Mouse (Mus musculus) right cerebral cortex, postnatal 14 days (tissue): Measurements from ENCODE around the gene Amacr.
"Not testable (repeated sequence)": the region's sequence is repeated elsewhere in the genome, so short reads cannot be mapped to it uniquely, and the experiment has no call there.

Experiments
- DNase-seq: peaks from one replicate; pipeline ENCODE4 v3.0.0; 2022

Gene Amacr

DNA sequence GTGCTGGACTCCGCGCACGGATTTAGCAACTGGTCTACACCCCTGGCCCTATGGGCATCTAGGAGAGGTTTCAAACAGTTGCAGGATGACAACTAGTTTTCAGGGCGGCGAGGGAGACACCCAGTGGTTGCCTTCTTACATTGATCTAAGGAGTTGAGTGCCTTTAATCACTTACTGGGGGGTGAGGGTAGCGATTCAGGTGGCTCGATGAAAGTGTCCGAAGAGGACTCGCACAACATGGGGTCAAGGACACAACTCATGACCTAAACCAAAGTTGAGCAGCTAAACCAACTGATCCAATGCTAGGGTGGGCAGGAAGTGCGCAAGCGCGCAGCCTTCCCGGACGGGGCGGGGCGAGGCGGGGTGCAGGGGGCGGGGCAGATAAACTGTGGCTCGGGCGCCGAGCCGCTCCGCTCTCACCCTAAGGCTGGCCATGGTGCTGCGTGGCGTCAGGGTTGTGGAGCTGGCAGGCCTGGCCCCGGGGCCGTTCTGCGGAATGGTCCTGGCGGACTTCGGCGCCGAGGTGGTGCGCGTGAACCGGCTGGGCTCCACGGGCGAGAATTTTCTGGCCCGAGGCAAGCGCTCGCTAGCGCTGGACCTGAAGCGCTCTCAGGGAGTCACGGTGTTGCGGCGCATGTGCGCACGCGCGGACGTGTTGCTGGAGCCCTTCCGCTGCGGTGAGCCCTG, at the start of gene Amacr:
Gene Amacr, plus strand, starts transcription at position 380 of the 687 bp plus-strand sequence.
- peak; percentile 87 for DNase-seq

DNA sequence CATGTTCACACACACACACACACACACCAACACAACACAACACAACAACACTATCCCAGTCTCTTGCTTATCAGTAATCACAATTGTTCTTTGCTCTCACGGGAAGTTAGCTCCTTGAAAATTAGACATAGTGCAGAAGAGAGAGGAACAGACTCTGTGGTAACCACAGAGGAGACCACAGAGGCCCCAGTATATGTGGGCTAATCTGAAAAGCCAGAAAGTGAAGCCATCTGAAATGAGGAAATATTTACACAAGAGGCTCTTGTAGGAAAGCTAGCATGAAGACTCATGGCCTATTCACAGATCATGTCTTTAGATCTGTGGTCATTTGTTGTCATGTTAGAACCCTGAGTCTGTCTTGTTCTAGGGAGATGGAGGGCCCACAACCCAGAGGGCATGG, 47.6 kb upstream of the Amacr start:
- no peak for DNase-seq

DNA sequence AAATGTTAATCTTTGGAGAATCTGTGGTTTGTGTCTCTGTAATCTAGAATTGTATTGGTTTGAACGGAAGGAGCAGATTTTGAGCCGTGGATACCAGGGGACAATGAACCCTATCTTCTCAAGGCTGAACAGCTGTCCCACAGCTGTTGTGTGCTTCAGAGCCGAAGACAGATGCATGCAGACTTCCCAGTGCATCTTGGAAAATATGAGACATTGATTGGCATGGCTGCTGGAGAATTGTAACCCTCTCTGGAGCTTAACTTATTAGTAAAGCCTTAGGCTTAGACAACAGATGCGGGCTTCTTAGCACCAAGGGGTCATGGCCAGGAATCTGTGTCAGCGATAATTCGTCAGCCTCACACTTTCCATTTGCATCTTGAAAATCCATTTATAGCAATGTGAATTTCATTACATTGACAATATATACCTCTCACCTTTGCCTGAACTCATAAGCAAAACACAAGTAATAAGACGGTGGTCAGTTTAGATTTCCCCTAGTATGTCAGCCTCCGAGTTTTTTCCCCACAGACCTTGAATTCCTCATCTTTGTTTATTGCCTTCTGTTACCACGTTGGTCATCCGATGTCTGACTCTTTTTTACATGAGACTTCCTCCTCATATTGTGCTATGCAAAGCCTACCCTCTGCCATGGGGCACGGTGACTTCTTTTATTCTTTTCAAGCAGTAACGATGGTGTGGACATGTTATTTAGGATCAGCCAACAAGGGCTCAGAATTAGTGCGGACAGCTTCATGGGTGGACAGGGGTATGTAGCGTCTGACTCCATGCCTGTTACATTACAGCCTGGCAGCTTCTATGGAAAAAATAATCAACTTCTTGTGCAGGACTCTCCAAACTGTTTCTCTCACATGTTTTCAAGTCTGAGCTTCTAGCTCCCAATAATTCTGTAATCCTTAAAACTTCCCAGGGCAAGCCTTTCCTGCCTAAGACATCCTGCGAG, 41.1 kb upstream of the Amacr start:
- DNase-seq = no peak

DNA sequence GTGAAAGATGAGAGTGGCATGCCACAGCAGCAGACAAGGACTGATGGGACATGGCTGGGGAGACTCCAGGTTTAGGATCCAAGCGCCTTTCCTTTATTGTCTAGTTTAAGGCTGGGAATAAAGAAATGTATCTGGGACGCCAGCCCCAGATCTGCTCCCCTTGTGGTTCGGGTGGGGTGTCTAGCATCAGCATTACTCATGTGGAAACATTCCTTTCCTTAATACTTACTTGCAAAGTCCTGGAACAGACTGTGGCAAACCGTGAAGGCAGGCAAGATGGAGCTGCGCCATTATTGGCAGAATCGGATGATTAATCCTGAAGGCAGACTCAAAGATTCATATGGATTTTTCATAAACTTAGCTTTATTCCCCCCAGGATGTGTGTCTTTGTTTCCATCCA, 39.7 kb upstream of the Amacr start:
- DNase-seq = no peak

DNA sequence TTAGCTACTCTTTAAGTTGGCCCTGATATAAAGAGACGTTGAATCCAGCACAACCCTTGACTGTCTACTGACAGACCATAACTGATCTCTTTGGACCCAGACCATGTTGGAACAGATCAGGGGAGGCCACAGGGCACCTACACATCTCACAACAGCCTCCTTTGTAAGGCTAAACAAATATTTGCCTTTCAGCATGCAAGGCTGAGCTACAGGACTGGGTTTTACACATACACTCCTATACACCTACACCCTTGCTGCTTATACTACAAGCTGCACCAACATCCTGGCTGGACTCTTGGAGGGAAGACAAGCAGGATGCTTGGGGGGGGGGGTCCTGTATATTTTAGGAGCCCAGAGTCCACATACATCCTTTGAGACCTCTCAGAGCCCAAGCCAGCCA, 33.7 kb upstream of the Amacr start:
- no peak for DNase-seq

DNA sequence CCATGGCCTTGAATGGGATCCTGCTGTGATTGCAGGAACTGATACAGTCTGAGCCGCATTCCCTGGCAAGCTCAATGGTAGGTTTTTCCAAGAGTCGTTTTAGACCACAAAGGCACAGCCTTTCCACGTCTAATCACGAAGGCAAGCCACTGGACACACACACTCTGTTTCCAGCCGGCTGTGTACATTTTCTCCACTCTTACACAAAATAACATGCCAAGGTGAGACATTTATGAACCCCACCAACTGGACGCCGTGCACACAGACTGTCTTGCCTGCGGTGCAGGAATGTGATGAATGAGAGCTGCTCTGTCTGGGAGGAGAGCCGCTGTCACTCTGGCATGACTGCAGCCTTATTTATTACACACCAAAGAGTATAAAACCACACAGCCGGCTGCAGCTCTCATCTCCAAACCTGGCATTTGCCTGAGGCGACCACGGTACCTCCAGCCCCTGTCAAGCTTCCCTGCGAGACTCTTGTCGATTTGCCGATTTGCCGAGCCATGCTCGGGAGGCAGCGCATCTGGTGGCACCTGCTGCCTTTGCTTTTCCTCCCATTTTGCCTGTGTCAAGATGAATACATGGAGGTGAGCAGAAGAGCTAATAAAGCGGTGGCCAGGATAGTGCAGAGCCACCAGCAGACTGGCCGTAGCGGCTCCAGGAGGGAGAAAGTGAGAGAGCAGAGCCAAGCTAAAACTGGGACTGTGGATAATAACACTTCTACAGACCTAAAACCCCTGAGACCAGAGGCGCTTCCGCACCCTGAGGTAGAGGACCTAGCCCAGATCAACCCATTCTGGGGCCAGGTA, 29.4 kb upstream of the Amacr start, which contains the start of gene C1qtnf3:
Gene C1qtnf3, plus strand, starts transcription at position 382 of the 809 bp plus-strand sequence.
- DNase-seq = no peak

DNA sequence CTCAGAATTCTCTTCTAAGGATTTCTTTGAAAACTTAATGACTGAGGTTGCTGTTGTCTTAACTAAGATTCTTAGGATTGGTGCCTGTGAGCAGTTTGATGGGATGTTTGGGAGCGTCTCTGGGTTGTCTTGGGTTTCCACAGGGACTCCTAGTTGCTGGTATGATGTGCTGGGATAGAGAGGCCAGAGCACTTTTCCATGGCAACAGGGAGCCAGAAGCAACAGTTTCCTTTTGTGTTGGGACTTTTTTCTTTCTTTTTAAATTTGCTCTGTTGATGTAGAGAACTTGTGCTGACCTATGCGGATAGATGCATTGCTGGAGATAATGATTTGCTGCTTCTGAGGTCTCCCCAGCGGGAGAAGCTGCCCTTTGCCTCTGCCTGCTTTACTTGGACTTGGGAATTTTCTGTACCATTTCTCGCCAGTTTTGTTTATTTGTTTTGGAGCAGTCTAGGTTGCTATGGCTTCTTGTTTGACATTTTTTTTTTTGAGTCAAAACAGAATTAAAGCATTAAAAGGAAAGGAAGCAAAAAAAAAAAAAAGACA, 28.7 kb upstream of the Amacr start:
- DNase-seq = no peak

DNA sequence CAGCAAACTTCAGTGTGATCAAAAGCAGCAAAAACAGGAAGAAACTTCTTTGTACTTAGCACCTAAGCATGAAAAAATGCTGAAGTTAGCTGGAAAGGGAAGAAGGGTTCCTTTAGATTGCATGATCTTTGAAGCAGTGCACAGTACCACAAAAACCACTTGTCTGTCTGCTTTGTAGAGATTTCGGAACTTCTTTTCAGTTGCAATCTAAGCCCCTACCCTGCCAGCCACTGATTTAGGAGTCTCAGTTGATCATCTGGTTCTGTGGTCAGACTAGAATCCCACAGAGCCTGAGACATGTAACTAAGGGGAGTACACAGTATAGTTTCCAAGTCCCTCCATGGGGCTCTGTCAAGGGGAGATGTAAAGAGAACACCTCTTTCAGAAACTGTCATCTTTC, 28.1 kb upstream of the Amacr start:
- no peak for DNase-seq

DNA sequence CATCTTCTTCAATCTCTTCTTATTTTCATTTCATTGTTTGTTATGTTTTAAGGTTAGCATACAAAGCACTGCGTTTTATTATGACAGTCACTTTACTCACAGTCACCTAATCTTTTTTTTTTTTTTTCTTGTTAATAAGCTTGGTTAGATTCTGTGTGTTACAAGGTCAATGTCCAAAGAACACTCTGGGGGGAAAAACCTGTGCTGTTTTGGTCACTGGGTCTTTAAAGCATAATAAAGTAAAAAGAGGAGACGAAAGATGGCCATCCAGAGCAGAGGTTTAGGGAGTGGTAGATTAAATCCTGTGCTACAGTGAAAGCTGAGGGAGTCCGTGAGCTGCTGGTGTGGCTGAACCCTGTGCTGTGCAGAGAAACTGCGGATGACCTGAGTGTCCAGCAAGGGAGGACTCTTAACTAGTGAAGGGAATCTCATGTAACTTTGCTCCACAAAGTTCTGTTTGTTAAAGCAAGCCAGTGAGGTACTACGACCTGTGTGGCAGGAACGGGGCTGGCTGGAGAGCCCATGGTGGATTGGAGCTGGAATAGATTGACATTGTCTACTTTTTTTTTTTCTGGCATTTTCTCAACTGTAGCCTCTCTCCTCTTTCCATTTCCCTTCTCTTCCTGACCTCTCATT, 27.1 kb upstream of the Amacr start:
- no peak for DNase-seq

DNA sequence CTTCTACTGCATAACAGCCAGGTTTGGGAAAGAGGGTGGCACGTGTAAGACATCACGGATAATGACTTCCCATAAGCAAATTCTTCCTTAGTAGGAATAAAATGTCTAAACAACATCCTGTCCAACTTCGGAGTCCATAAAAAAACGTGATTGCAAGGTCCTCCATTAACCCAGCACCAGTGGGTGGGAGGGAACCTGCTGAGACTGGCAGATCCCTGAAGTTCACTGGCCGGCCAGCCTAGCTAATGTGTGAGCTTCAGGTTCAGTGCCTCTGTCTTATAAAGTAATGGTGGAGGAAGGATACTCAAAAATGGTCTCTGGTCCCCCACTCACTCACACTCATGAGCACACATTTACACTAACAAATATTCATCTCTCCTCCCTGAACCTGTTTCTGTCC, 26.4 kb upstream of the Amacr start:
- DNase-seq = no peak

DNA sequence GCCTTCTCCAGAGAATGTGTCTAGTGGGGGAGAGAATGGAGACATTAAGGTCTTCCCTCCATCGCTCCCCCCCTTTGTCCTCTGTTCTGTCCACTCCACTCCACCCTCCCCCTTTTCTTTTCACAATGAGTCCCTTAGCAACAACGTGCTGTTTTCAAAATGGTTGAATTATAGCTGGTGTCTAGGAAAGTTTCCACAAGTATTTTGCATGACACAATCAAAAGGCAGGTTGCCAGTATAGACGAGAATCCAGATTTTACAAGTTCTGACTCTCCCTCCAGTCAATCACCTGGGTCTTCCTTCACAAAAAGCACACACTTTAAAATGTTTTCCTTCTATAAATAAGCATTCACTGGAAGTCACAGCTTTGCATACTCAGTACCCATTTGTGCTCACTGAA, 24.9 kb upstream of the Amacr start:
- no peak for DNase-seq

DNA sequence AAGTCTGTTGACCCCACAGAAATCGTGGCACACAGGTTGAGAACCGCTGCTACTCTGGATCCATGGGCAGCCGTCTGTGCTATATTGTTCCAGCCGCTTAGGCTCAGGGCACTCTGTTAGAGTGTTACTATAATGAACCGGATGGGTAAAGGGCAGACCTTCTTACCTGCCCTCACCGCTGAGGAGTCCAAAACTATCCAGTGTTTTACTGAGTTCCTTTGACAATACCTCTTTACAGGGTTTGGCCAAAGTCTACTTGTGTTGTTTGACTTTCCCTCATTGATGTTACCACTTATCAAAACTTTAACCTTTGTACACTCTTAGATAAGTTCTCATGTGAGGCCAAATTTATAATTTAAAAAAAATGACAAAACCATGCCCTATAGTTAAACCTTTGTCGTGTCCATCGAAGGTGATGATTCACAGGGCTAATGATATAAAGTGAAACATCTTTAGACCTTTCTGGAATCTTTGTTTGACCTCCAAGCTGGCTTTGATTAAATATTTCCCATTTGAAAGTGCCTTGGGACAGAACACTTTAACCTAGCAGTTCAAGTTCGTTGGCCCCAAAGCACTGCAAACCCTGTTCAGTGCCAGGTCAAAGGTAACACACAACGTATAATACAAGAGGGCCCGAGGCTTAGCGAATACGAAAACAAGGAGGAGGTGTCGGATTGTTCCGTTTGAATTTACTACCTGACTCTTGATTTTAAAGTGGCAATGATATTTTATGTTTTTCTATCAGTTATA, 22.1 kb upstream of the Amacr start:
- DNase-seq = no peak

DNA sequence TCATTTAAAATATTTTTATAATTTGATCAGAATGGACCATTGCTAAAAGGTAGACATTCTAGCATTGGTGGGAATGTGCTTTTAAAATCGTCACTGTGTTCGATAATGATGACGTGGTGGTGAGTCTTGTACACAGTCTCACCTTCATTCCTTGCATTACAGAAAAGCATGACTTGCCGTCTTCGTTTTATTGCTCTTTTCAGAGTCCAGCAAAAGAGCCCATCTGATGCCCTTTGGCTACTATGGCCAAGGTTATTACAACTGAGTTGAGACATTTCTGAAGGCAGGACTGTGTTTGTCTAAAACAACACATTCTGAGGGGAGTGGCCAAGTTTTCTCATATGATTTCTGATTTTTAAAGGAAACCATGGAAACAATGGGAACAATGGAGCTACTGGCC, 21.3 kb upstream of the Amacr start:
- DNase-seq = no peak

DNA sequence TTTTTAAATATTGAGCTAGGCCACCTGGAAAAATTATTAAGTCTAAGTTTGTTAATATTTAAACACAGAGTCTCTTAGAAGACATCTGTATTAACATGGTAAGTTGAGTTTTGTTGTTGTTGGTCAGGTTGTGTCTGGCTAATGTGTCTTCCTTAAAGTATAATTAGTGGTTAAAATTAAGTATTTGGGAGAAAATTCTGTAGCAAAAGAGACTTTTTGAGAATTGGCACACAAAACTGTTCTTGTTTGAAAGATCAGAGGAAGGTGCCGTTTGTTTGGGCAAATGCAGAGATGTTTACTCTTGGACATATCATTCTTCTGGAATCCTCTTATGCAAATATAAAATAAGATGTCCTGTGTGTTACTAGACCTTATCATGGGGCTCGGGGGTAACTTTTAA, 19.0 kb upstream of the Amacr start:
- no peak for DNase-seq

DNA sequence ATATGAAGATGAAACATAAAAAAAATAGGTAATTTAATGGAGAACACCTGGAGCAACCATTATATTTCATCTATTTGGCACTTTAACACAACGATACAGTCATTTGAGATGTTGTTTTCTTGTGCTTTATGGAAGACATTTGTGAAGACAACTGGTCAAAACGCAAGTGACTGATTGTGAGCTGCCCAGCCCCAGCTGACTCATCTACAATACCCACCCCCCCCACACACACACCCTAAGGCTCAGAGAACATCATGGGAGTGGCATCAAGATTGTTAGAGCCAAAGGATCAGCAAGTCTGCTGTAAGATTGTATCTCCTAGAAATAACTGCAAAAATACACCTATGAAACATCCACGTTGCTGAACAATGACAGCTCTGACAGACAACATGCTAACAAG, 12.1 kb upstream of the Amacr start:
- DNase-seq = no peak

DNA sequence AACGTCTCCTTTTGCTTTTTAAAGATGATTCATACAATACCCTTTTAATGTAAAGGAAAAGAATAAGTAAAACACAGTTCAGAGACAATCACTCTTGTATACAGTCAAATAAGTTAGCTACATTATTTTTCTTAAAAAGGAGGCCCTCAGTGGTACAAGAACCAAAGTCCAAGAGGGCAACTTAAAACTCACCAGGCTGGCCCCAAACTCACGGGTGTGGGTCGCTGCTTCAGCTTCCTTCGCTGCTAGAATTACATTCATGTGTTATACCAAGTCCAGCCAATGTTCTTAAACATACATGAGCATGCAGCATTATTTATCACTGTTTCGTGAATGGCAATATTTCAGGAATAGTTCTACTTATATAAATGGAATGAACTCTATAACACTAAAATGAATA, 10.8 kb upstream of the Amacr start:
- no peak for DNase-seq

DNA sequence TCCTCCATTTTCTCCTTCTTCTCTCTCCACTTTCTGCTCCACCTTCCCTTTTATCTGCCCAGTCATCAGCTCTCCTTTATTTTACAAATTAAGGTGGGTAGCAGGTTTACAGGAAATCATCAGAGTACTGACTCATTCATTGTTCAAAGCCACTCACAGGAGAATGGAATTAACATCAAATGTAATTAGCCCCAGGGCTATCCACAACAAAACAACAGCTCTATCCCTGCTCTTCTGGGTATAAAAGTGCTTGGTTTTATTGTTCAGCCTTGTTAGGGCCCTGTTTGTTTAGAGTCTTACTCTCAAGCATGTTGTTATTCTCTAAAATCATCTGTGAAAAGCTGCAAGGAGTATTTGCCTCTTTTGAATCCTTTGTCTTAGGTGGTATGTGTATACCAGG, 4.4 kb upstream of the Amacr start:
- no peak for DNase-seq

DNA sequence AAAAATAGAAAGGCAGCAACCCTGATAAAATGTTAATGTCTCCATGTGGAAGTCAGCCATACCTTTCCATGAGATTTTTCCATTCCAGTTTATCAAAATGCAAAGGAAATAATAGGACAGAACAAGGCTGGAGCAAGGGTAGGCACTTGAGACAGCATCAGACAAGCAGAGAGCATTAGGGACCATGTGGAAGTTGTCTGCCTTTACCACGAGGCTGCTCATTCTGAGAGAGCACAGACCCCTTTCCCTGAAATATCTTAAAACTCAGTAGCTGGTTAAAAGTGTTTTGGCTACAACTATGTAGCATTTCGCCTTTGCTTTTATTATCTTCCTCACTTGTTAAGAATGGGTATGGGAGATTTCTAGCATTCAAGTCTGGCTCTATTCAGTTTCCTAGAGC, 844 bp upstream of the Amacr start:
- DNase-seq = no peak

DNA sequence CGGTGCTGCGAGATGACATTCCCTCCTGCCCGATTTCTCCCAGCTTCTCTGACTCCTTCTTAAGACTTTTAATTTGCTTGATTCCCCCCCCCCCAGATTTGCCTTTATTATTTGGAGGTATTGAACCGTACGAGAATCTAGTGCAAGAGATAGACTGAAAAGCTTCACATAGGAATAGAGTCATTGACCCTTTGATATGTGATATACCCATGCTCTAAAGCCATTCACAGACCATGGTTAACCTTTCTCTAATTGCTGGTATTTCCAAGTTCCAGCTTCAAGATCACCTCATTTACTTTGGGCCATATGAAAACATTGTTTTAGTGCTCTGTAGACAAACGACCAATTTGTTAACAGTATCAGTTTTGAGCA, 494 bp downstream of the Amacr start:
- DNase-seq = no peak

DNA sequence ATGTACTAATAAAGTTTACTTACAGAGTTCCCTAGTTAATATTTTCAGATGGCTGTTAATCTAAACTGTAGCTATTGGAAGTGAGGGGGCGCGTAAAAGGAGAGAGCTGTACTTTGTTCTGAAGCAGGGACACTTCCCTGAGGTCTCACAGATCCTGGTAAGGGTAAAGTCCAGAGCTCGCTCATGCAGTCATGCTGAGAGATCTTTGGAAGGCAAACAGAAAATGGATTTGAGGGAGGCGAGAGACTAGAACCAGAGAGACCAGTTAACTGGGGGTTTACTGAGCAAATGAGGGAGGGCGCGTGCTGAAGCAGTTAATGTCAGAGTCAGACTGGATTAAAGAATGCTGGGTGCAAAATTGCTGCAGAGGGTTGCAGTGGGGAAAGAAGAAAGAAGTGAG, 4.2 kb downstream of the Amacr start:
- DNase-seq = no peak

DNA sequence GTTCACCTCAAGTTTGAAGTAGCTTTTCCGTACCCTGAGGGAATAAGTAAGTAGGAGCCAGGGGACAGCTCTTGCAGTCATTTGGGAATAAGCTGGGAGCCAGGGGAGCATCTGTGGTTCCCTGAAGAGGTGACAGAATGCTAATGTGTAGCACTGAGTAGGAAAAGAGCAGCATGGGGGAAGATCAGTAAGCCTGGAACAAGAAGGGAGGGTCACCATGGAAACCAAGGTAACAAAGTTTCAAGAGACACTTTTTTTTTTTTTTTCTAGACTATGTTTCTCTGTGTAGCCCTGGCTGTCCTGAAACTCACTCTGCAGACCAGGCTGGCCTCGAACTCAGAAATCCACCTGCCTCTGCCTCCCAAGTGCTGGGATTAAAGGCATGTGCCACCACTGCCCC, 4.9 kb downstream of the Amacr start:
- not testable (repeated sequence) for DNase-seq

DNA sequence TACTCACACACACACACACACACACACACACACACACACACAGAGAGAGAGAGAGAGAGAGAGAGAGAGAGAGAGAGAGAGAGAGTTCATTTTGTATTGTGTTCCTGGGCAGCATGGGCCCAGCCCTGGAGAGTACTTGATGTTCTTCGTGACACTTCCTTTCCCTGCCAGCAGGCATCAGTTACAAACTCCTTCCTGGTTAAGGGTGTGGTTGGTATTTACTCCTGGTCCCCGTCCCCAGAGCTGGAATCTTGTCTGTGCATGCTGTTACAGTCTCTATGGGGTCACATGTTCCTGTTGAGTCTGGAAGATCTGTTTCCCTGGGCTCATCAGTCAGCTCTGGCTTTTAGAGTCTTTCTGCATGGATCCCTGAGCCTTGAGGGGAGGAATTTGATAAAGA, 8.9 kb downstream of the Amacr start:
- no peak for DNase-seq
